Mouse (Mus musculus) adrenal gland, adult 18-20 months (tissue): ENCODE results near the gene A630023A22Rik. TPM values are rescaled to one million over a fixed set of nuclear protein-coding genes. Genes with fewer than 3 reads are reported as not detected.

Experiments used
- DNase-seq, 2 experiments: peaks; one replicate each; pipeline ENCODE4 v3.0.0; 2021 to 2022; ENCODE audit warnings: low spot score in 2 of 2
- long read RNA-seq, 2 experiments: library from polyadenylated mRNA; stranded (forward); transcript quantifications; one replicate each; pipeline ENCODE4 v2.0.0; 2021
- total RNA-seq, 2 experiments: library from RNA; stranded (reverse); gene quantifications; 1 replicate in 1 of 2; 2 replicates in 1 of 2; pipeline ENCODE4 v1.2.3; 2021

Gene A630023A22Rik
- not detected for total RNA-seq
- long read RNA-seq, experiment 1 = 0 reads
- long read RNA-seq, experiment 2 = 0 reads

GRCm38 (mm10) chr14:34102601-34103000, at the start of gene A630023A22Rik:
Gene A630023A22Rik, minus strand, starts transcription at chr14:34102754.
- no peak for DNase-seq

- peak; percentile 27 to 61 for DNase-seq
These were observed 49.8 kb upstream of the A630023A22Rik start, which contains the start of gene Npy4r for GRCm38 (mm10) chr14:34152342-34152741. Gene Npy4r, minus strand, starts transcription at chr14:34152489.

GRCm38 (mm10) chr14:34142915-34143314, 40.4 kb upstream of the A630023A22Rik start:
- DNase-seq = no peak

GRCm38 (mm10) chr14:34142316-34142715, 39.8 kb upstream of the A630023A22Rik start:
- DNase-seq = no peak

GRCm38 (mm10) chr14:34139671-34140664, 37.4 kb upstream of the A630023A22Rik start:
- DNase-seq = no peak

GRCm38 (mm10) chr14:34135391-34135790, 32.8 kb upstream of the A630023A22Rik start:
- no peak for DNase-seq

GRCm38 (mm10) chr14:34131216-34131615, 28.7 kb upstream of the A630023A22Rik start:
- no peak for DNase-seq

GRCm38 (mm10) chr14:34121691-34122090, 19.1 kb upstream of the A630023A22Rik start:
- DNase-seq = no peak

- DNase-seq = no peak
These were observed 18.4 kb upstream of the A630023A22Rik start for GRCm38 (mm10) chr14:34120923-34121351.

GRCm38 (mm10) chr14:34120016-34120910, 17.7 kb upstream of the A630023A22Rik start:
- no peak for DNase-seq

GRCm38 (mm10) chr14:34119046-34119723, 16.6 kb upstream of the A630023A22Rik start:
- no peak for DNase-seq

- no peak for DNase-seq
These were observed 11.8 kb upstream of the A630023A22Rik start for GRCm38 (mm10) chr14:34114311-34114710.

- no peak for DNase-seq
These were observed 5.0 kb upstream of the A630023A22Rik start for GRCm38 (mm10) chr14:34107594-34107993.

- DNase-seq = peak; percentile 46 to 57
These were observed 4.0 kb upstream of the A630023A22Rik start for GRCm38 (mm10) chr14:34106389-34107062.

GRCm38 (mm10) chr14:34104892-34105291, 2.3 kb upstream of the A630023A22Rik start:
- peak; percentile 68 to 71 for DNase-seq

- DNase-seq = no peak
These were observed 1.3 kb upstream of the A630023A22Rik start for GRCm38 (mm10) chr14:34103855-34104254.

- DNase-seq = no peak
These were observed 6.4 kb downstream of the A630023A22Rik start for GRCm38 (mm10) chr14:34096161-34096560.

GRCm38 (mm10) chr14:34092856-34093255, 9.7 kb downstream of the A630023A22Rik start:
- DNase-seq = no peak

GRCm38 (mm10) chr14:34091475-34091874, 11.1 kb downstream of the A630023A22Rik start:
- DNase-seq = no peak

GRCm38 (mm10) chr14:34089796-34090195, 12.8 kb downstream of the A630023A22Rik start:
- DNase-seq = no peak
